Mouse (Mus musculus) cerebellum, adult 9-11 months (tissue): Measurements from ENCODE around the gene Spata1.
A peak's percentile ranks its signal among the peaks of the same experiment; 100 is the strongest.

Source experiments
- DNase-seq: peaks from one replicate; pipeline ENCODE4 v3.0.0; 2022

Spata1 gene

DNA sequence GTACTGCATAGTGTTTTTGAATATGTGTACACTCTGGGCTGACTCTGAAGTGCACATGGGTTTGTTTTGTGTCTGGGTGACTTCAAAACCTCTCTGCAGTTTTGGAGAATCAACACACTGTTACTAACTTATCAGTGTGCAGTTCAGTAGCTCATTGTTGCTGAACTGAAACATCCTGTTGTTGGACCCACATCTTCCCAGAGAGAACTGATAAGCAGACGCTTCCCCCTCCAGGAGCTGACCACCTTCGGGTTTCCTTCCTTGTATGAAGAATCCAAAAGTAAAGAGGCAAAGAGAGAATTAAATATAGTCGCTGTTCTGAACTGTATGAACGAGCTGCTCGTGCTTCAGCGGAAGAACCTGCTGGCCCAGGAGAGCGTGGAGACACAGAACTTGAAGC lies 80.7 kb downstream of the Spata1 start:
- no peak for DNase-seq

- no peak for DNase-seq
Observed at GRCm38 (mm10) chr3:146417873-146418272, 81.7 kb downstream of the Spata1 start.

DNA sequence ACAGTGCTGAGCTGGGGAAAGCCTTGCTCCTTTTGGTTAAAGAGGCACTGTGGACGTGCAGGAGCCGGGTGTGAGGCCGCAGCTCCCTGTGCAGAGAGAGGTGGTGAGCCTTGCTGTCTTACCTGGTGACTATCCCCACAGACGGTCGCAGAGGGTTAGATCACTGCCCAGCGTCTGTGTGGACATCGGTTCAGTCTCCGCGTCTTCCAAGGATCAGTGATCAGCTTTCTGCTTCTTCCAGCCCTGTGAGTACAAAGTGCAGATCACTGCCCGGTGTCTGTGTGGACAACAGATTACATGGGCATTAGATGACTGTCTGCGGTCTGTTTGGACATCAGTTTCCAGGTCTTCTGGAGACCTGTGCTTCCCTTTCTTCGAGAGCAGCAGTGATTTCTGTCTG lies 85.0 kb downstream of the Spata1 start:
- DNase-seq, result peak; percentile 48

- DNase-seq, result peak; percentile 91
Observed at GRCm38 (mm10) chr3:146413992-146414391, 85.6 kb downstream of the Spata1 start.

- peak; percentile 64 for DNase-seq
Observed at GRCm38 (mm10) chr3:146413016-146413415, 86.5 kb downstream of the Spata1 start.

DNA sequence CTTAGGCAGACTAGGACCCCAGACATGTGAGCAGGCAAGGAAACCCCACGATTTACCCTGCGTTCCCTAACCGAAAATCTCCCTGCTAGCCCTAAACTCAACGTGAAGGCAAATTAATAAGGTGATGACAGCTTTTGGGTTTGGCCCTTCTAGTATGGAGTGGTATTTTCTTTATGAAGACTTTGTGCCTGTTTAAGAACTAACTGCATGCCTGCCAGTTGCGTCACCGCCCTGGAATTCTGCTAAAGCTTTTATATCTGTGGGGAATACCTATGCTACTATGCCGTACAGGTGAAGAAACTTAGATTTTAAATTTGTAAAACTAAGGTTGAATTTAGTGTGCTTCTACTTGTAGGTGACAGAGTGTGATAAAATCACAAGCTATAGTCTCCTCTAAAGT lies 87.1 kb downstream of the Spata1 start:
- no peak for DNase-seq

DNA sequence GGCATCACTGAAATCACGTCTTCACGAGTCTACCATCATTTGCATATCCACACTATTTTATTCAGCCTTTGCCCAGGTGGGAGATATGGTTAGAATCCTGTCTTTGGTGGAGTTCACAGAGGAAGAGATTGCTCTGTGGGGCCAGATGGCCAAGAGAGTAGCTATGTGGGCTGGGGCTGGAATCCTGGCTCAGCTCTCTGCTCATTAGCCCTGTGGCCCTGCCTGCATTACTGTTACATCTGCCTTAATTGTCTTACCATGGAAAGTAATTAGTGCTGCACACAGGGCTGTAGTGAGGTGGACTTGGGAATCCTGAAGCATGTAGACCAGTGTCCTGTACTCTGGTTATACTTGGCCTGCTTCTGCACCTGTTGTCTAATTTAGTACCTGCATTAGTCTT lies 87.5 kb downstream of the Spata1 start:
- DNase-seq, result peak; percentile 67

GRCm38 (mm10) chr3:146410114-146410513 lies 89.4 kb downstream of the Spata1 start:
- DNase-seq, result no peak
